Mouse (Mus musculus): ENCODE measurements at regions not wholly inside any gene's neighbourhood (a gene's known extent, or its start where the extent isn't known, plus 50 kb on each side); places are given as distances from the start of the nearest gene placed in this dataset.
"Not testable (repeated sequence)": the region's sequence is repeated elsewhere in the genome, so short reads cannot be mapped to it uniquely, and the experiment has no call there.

DNA sequence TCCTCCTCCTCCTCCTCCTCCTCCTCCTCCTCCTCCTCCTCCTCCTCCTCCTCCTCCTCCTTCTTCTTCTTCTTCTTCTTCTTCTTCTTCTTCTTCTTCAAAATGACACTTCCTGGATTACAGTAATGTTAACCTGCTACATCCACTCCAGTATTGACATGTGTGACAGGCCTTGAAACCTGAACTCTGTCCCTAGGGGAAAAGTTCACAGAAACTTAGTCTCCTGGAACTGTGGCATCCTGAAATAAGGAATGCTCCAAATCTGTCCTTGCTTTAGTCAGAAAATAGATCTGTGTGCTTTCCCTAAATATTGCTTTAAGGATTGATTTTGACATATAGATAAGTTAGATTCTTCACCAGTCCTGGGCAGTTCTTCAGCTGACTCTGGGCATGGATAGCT lies 464.8 kb downstream of the Adam6a start:
- not testable (repeated sequence) for DNase-seq (ENCODE audit: low read depth, low spot score)

DNA sequence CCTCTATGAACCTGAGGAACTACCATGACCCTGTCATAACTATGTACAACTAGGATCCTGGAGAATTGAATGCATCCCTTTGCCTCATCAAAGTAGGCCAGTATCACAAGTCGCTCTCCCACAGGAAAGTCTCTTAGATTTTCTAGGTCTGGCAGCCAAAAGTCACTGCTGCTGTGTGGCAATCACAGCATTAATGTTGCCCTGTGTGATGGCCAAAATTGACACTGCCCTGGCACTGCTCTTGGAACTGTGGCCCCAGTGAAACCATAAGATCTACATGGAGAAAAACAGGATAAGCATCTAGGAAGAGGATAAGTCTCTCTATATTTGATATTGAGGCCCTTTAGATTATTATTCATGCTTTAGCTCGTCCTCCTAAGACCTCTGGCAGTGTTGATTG lies 465.7 kb downstream of the Adam6a start:
- no peak for DNase-seq (ENCODE audit: low read depth, low spot score)

DNA sequence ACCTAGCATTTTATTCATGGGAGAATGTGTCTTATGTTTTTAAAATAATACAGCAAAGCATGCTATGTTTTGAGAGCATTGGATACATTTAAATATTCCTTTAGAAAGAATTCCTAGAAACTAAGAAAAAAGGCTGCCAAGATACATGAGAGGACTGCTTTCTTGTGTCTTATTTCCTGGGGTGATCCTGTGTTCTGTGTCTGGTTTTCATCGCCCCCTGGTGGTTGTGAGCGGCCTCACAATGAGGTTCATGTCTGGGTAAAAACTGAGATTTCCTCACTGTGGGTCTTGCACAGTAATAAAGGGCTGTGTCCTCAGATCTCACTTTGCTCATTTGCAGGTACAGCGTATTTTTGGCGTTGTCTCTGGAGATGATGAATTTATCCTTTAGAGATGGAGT lies 469.2 kb downstream of the Adam6a start:
- not testable (repeated sequence) for DNase-seq (ENCODE audit: low read depth, low spot score)

DNA sequence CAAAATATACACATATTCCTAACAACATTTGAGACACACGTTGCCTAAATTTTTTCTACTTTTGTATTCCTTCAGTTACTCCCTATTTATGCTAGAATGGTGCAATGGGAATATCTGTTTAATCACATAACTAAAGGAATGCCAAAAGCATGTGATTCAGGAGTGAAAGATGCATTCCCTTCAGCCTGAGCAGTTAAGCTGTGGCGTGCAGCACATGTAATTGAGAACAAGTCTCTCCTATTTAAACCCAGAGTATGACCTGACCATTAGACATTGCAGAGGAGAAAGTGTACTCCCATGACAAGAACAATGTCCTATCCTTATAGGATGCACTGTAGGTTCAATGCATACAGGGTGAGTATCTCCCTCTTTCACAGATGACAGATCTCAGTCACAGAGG lies 493.3 kb downstream of the Adam6a start:
- not testable (repeated sequence) for DNase-seq (ENCODE audit: low read depth, low spot score)

DNA sequence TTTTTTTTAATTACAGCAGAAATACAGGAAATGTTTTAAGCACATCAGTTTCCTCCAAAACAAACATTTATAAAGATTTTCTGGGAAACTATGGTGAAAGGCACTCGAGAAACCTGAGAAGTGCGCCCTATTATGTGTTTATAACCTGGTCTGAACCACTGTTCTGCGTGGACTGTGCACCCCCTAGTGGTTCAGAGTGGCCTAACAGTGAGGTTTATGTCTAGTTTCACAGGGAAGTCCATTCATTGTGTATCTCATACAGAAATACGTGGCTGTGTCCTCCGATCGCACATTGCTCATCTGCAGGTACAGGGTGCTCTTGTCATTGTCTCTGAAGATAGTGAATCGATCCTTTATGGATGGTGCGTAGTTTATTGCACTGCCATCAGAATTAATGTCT lies 504.3 kb downstream of the Adam6a start:
- peak; percentile 2 for DNase-seq (ENCODE audit: low read depth, low spot score)

DNA sequence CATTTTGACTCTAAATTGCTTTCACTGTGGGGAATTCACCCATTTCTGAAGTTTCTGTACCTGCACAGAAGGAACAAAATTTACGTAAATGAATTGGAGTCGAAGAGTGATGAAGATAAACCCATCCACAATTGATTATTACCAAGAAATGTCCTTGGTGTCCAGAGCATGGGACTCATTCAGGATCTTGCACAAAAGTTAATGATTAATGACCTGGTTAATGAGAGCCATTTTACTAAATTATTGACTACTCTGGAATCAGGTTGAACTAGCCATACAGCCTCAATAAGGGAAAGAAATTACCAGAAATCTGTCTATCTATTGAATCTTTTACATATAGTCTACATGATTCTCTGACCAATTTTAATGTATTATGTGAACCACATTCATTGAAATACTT lies 509.6 kb downstream of the Adam6a start:
- no peak for DNase-seq (ENCODE audit: low read depth, low spot score)

DNA sequence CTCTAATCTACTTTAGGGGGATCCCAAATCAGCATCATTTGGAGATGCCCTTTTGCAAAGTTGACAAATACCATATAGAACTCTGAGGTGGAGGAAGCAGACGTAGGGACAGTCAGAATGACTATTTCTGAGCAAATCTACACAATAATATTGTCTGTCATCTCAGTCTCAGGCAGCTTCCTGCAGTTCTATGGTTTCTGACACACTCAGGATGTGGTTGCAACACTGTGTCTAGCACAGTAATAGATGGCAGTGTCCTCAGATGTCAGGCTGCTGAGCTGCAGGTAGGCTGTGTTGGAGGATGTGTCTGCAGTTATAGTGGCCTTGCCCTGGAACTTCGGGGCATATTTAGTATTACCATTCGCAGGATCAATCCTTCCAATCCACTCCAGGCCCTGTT lies 515.9 kb downstream of the Adam6a start:
- no peak for DNase-seq (ENCODE audit: low read depth, low spot score)

DNA sequence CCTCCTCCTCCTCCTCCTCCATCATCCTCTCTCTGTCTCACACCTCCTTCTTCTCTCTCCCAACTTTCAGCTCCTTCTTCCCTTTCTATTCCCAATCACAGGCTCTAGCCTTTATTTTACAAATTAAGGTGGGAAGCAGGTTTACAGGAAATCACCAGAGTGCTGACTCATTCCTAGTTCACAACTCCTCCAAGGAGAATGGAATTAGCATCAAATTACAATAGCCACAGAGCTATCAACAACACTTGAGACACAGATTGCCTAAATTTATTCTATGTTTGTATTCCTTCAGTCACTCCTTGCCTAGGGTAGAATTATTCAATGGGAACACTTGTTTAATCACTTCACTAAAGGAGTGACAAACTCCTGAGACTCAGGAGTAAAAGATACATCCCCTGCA lies 523.5 kb downstream of the Adam6a start:
- DNase-seq (ENCODE audit: low read depth, low spot score) = no peak

DNA sequence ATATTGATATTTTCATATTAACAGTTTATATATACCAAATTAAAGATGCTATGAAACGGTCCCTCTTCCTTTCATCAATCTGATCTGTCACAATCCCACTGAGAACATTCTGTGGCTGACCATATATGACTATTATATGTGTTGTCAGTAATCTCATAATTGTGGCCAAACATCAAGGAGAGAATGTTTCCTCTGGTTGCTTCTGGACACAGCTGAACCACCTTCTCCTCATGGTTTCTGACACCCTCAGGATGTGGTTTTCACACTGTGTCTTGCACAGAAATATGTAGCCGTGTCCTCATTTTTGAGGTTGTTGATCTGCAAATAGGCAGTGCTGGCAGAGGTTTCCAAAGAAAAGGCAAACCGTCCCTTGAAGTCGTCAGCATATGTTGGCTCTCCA lies 565.0 kb downstream of the Adam6a start:
- not testable (repeated sequence) for DNase-seq (ENCODE audit: low read depth, low spot score)

DNA sequence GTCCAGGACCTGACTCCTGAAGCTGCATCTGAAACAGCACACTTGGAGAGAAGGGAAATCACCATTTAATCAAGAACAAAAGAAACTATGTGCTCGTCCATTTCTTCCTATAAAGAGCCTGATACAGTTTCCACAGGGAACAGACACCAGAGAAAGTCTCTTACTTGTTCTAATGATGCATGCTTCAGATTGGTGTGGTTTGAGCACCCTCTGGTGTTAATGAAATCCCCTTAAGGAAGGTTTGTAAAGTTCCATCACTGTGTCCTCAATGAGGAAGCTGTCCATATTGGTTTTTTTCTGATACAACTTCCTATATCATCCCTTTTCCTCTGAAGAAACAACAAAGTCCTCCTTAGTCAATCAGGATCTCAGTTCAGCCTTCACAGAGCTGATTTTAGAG lies 591.2 kb downstream of the Adam6a start:
- no peak for DNase-seq (ENCODE audit: low read depth, low spot score)

DNA sequence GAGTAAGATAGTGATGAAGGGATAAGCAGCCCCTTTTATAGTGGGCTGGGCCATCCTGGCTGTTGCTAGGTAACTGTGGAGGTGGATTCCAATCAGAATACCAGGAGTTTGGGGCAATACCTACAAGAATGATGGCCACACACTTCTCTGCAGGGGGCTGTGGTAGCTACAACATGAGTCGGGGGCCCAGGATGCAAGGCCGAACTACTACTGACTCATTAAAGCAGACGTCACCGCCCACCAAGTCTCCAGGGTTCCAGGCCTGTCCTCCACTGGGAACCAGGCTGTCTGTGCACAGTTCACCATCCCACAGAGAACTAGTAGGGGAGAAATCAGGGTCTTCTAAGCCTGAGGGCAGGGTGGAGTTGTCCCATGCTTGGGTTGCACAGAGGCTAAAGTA lies 605.1 kb downstream of the Adam6a start:
- DNase-seq (ENCODE audit: low read depth, low spot score) = no peak

DNA sequence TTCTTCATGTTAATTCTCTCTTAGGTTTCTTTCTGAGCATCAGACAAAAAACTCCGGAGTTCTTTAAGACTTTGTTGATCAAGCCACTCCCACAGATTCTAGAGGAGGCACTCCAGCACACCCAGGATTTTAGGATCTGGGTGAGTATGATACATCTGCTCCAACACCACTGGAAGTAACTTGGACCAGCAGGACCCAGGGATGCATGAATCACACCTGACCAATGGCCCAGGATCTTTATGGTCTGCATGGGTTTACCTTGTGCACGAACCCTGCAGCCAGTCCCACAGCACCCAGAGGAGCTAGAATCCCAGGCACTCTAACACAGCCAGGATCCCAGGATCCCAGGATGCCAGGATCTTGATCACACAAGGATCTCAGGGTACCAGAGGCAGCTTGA lies 628.6 kb downstream of the Adam6a start:
- DNase-seq (ENCODE audit: low read depth, low spot score) = no peak

DNA sequence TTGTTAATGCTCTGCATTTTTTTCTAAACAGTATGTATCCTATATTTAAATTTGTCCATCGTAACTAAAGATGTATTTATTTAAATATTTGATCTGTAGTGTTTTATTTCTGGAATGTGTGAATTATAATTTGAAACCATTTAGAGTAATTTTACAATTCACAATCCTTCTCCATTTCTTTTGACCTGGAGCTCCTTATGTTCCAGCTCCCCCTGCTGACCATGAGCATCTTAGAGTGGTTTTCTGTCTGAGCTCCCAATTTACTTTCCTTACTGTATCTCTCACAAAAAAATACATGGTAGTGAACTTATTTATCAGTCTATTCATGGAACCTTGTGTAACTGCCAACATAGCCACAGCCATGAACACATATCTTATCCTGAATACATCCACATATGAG lies 655.8 kb downstream of the Adam6a start:
- no peak for DNase-seq (ENCODE audit: low read depth, low spot score)

DNA sequence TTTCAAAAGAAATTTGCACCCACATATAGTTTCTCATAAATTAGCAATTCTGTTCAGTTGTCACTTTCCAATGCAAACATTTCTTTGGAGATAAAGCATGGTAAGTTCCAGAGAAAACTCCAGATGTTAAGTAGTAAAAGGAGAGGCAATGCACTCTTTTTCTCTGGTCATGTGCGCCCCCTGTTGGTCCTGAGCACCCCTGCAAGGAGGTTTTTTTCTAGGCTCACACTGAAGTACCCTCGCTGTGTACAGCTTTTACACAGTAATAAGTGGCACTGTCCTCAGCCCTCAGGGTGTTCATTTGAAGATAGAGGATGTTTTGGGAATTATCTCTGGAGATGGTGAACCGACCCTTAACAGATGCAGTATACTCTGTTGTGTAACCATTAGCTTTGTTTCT lies 678.8 kb downstream of the Adam6a start:
- DNase-seq (ENCODE audit: low read depth, low spot score) = no peak

Data from retina, adult 2 months (tissue).